Mouse (Mus musculus): ENCODE measurements around the gene Otub2.
"Not testable (repeated sequence)": the region's sequence is repeated elsewhere in the genome, so short reads cannot be mapped to it uniquely, and the experiment has no call there.

Gene Otub2

DNA sequence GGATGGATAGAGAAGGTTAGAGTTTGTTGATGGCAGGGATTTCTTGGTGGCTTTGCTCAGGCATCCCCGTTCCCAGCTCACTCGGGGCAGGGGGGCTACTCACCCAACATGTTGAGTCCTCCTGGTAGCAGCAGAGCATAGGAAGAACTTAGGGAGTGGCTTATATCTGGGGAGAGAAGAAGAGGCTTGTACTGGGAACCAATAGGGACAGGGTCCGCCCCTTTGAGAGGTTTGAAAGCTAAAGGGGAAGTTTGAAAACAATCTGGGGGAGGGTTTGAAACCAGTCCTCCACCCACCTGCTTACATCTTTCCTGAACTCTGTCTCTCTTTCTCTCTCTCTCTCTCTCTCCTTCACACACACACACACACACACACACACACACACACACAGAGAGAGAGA is 55.0 kb downstream of the Otub2 start, which contains the start of gene Ifi27l2a:
Ifi27l2a (minus strand) TSS at position 157 of the 400 bp plus-strand sequence.
- DNase-seq (ENCODE audit: low read depth, low spot score) = no peak

DNA sequence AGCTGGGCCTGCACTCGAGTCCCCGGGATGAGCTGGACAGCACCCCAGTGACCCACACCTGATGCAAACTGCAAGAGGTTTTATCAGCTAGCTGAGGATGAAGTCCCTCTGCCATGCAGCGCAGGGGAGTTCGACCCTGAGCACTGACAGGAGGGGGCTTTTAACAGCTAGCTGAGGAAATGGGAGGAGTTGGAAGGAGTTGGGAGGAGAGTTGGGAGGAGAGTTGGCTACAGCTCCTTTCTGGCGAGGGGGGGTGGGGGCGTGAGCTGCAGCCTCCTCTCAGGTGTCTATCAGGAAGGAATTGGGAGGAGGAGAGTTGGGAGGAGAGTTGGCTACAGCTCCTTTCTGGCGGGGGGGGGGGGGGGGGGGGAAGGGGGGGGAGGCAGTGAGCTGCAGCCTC is 55.8 kb downstream of the Otub2 start:
- DNase-seq (ENCODE audit: low read depth, low spot score) = not testable (repeated sequence)

- DNase-seq (ENCODE audit: low read depth, low spot score) = no peak
Observed at GRCm38 (mm10) chr12:103445060-103445459, 56.6 kb downstream of the Otub2 start.

DNA sequence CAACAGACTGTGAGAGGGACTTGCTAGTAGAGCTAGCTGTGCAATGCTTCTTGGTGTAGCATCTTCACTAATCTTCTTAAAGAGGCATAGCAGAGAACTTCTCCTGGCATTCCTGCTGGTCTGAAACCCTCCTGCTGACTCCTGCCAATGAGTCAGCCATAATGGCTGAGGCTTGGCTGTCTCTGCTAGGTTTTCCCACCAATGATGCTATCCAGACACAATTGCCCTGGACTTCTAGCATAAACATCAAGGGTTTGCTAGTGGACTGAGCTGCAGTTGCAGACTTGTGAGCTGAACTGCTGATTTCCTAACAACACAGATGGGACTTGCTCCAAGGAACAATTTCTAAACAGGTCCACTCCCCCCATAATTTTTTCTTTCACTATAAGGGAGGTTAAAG is 64.9 kb downstream of the Otub2 start:
- DNase-seq (ENCODE audit: low read depth, low spot score) = no peak

Measured in ES-CJ7 (cell line).